Mouse (Mus musculus) embryo, embryonic 11.5 days (tissue): ENCODE data around the gene Adipor2.

Source experiments
- DNase-seq: peaks from one replicate; pipeline ENCODE4 v3.0.0-alpha.2; 2012; ENCODE audit warnings: low read depth, low spot score

Adipor2 gene

DNA sequence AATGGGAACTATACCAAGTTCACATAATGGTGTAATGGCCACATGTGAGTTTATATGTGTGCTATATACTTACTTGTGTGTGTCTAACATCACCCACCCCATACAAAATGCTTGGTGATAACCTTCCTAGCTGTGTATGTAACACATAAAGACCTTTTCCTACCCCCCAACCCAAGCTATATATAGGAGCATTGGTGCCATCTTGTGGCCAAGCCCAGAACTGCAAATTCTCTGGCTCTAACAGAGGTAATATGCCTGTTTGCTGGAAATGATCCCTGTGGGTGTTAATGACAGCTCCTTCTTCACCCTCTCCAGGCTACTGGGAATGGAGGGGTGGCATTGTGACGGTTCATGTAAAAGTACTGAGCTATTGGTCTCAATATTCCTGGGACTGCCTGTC, 69.3 kb downstream of the Adipor2 start:
- peak; percentile 73 for DNase-seq

DNA sequence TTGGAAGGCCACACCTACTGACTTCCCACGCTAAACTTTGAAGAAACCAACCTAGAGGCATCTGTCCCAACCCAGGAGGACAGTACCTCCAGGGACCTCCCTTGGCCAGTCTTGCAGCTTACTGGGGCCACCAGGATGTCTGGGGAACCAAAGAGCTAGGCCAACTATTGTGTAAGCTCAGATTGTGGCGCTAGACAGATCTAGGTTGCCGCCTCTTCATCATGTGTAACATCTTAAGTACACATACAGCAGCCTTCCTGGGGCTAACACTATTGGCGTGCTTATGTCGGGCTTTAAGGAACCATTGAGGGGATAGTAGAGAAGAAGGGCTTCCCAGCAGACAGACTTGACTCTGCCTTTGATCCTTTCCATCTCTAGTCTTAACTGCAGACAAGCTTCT, 69.7 kb downstream of the Adipor2 start:
- DNase-seq, result no peak

DNA sequence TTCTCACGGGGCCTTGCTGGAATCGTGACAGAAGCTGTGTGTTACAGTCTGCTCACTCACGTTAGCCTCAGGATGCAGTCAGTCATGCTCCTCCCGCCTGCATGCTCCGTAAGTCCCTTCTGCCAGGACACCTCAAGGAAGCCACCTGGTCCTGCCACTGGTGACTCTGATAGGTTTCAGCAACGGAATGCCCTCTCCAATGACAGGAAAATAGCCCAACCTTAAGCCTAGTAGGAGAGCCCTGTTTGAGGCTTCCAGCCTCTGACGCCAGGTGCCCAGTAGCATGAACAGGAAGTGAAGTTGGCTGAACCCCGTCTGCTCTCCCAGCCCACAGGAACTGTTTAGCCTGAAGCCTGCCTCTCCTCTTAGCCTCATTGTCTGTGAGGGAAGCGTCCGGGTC, 71.2 kb downstream of the Adipor2 start:
- DNase-seq, result no peak

DNA sequence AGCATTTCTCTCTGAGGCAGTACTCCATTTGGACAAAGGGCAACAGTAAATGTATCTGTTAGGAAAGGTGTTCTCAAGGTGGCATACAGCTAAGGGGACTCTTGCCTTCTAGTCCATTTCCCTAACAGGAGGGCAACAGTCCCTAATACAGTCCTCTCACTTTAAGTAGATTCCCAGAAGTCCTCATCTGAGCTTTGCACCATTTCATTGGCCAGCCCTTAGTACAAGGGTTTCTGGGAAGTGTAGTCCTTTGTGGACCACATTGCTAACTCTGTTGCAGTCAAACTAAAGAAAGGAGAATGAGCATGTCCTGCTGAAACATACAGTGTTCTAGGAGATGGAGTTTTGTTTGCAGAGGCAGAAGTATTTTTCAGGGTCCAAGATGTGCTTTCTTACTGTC, 76.1 kb downstream of the Adipor2 start:
- no peak for DNase-seq

DNA sequence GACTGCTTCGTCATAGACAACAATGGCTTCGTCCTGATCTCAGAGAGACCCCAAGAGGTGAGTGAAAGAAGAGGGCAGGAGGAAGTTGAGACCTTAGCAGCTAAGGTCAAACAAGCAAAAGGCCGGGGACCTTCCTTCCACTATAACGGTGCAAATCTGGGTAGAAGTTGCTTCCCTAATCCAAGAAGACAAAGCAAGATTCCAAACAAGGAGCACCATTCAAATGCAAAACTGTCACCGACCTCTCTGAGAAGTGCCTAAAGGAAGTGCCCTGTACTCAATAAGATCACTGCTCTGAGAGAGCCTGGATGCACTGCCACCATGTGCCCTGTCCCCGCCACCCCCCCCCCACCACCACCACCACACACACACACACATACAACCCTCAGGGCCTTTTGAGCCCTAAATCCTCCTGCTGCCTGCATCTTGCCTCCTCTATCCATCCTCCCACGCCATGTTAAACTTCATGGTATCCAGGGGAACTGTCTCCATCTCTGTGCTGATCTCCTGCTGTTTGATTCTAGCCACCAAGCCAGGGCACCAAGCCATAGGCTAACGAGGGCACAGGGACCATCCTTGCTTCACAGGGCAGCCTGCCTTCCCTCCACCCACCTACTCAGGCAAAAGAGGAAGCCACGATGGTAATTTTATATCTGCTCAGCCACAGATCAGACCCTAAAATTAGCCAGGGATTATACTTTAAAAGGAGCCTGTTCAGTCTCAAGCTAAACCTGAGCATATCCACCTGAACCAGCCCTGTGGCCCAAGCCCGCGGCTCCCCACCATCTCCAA, 79.2 kb downstream of the Adipor2 start:
- no peak for DNase-seq

DNA sequence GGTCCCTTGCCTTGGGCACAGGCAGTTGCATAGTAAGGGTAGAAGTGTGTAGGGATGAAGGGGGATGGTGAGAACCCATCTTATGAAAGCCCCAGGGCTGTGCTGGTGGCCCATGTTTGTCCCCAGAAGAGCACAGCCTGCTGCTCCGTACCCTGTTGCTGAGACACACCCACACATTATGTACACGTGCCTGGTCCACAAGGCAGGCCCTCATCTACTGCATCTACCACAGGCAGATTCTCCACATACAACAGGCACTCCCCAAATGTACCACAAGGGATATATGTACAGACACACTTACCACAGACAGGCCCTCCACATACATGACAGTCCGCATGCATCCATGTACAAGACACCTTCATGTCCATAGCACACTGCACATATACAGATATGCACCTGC, 80.2 kb downstream of the Adipor2 start:
- no peak for DNase-seq

DNA sequence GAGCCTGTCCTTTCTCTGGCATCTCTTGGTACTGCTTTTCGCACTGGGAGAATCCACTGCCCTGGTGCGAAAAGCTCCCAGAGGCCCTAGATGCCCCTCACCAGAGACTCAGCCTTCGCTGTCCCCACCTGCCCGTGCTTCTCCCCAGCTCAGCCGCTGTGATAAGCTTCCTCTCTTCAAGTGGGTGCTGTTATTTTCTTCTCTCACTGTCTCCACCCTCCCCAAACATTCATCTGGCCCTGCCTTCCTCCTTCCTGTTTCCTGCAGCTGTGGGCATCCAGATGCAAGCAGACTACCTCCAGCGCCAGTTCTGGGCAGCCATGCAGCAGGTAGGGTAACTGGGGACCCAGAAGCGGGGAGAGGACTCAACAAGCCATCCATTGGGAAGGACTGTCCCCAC, 81.4 kb downstream of the Adipor2 start:
- DNase-seq, result no peak

DNA sequence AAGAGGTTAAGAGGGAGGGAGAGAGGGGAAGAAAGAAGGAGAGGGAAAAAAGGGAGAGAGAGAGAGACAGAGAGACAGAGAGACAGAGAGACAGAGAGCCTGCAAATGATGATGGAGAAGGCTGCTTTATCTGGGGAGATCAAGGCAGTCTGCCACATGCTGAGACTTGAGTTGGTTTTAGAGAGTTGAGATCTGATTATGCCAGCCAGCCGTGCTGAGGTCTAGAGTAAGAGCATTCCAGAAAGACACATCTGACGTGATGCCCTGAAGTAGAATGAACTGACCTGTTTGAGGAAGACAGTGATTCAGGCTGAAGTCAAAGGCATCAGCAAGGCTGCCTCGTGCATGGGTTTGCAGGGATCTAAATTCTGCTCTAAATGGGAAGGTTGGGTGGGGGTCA, 83.7 kb downstream of the Adipor2 start:
- no peak for DNase-seq

DNA sequence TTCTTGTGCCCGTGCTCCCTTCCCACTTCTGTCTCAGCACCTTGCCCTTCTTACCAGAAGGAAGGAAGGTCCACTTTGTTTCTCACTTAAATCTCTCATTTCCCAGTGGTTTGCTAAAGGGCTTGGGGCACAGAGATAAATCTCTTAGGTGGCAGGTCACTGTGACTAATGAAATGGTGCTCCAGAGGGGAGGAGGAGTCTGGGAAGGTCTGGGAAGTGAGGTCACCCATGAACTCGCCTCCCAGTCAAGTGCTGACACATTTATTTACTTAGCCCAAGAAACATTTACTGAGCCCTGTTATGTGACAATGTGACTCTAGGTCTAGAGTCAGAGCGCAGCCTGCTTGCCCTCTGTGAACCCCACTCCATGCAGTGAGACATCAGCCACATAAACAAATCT, 84.3 kb downstream of the Adipor2 start:
- no peak for DNase-seq

DNA sequence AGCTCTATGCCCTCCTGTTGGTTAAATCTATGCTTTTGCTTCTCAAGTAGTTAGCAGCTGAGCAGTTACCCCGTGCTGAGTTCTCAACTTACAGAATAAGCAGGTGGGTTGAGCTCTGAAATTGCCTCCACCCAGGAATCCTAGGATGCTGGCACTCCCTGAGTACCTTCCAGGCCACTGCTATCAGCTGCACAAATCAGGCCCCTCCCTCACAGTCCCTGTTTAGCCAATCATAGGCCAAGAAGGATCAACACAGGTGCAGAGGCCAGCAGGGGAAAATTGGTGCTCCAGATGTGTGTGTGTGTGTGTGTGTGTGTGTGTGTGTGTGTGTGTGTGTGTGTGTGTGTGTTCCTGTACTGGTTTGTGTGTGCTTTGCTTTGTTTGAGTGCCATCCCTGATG, 85.4 kb downstream of the Adipor2 start:
- no peak for DNase-seq

DNA sequence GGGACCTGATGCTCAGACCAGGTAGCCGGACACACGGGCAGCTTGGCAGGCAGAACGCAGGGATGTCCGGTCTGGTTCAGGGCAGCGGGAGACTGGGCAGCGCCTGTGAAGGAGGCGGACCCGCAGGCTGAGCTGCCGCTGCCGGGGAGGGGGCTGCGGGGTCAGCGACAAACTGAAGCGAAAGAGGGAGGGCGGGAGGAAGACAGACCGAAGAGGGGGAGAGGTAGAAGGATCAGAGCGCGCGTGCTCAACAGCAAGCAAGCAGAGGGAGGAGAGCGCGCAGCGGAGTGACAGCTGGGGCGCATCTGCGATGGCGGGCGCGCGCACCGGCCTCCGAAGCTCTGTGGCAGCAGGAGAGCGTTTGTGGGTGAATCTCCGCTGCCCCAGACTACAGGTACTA, 87.0 kb downstream of the Adipor2 start, which contains the start of gene Lrtm2:
TSS of gene Lrtm2 (minus strand) at position 261 of the 400 bp plus-strand sequence.
- DNase-seq, result no peak

DNA sequence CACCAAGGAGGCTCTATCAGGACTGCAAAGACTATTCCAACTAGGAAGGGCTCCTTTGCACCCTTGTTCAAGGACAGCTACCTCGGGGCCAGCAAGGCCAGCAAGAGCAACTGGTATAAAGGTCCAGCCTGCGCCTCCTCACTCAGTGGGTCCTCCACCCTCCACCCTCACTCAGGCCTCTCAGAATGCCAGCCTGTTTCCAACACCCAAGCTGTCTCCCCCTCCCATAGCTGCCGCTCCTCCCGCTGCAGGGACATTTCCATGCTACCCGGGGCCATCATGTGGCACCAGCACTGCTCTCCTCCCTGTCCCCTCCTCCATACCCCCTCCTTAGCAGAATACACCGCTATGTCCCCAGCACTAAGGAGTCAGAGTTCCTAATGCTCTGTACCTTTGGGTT, 87.6 kb downstream of the Adipor2 start:
- no peak for DNase-seq

DNA sequence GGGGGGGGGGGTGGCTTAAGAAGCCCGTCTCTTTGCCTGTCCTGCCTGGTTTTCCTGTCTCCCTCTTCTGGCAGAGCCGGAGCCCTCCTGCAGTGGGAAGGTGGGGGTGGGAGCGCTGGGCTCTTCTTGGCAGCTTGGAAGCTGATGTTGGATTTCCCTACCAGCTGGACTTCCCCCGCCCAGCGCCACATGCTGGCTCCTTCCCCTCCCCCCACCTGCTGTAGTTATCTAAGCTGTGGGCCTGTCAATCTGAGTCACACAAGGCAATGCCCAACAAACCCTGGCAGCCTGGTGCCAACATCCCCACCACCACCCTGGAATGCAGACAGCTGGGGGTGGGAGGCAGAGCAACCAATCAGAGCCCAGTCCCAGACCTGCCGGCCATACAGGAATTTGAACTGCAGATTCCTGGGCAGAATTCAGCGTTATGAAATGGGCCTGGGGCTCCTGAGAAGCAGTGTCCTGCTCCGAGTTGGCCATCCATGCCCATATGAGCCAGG, 88.2 kb downstream of the Adipor2 start:
- DNase-seq, result no peak

DNA sequence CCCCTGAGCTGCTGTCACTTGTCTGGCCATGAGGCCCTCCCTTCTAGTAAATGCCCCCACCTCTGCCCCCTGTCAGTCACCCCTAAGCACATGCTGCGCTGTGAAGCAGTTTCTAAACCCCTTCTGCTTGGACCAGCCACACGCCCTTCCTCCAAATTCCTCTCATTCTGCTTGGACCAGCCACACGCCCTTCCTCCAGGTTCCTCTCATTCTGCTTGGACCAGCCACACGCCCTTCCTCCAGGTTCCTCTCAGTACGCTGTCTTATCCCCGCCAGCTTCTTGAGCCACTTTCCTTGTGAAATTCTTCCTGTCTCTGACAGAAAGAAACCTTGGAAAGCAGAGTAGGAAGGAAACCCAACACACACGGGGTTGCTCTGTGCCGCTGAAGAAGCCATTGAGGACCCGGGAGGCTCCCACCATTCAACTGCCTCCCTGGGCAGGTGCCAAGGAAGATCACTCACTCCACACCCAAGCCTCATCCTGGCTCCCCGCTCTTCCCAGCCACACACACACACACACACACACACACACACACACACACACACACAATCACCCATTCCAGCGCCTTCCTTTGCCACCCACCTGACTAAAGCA, 88.9 kb downstream of the Adipor2 start:
- no peak for DNase-seq

DNA sequence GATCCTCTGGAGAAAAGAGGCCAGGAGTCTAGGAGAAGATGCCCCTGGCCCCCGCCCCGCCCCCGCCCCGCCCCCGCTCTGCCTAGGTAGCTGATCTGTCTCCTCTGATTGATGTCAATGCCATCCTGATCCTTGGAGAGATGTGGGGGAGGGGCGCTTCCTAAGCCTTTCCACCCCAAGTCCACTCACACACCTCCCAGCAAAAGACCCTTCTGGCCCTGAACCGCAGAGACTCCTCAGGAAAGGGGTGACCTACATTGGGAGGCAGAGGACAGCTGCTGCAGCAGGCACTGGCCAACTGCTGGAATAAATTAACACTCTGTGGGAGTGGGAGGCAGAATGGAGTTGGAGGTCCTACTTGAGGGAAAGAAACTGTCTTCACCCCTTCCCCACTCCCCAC, 91.0 kb downstream of the Adipor2 start:
- DNase-seq, result no peak

DNA sequence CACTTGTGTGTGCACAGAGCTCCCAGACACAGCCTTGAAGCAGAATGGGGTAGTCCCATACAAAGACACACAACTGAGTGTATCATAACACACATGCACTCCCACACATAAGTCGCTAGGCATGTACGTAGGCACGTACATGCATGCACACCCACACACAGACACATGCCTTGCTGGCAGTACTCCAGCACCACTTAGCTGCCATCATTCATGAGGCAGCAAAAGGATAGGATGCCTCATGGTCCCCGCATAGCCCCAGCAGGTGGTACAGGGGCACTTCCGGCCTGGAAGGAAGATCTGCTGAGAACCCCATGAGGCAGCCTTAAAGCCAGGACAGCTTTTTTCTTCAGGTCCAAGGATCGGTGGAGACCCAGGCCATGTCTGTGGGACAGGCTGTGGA, 91.5 kb downstream of the Adipor2 start:
- DNase-seq, result no peak

DNA sequence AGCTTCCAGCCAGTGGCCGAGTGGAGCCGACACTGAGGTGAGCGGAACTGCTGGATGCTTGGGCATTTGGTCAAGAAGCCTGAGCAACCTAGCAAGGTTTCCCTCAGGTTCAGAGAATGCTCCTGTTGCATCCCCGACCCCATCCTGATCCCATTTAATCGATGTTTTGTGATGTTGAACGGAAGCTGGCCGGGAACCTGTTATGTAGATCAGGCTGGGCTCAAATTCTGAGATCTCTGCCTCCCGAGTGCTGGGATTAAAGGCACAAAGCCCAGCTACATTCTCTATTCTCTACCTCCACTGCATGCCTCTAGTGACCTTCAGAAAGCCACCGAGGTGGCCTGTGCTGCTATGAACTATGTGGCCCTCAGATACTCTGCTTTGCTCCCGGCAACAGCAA, 92.7 kb downstream of the Adipor2 start:
- DNase-seq, result no peak

DNA sequence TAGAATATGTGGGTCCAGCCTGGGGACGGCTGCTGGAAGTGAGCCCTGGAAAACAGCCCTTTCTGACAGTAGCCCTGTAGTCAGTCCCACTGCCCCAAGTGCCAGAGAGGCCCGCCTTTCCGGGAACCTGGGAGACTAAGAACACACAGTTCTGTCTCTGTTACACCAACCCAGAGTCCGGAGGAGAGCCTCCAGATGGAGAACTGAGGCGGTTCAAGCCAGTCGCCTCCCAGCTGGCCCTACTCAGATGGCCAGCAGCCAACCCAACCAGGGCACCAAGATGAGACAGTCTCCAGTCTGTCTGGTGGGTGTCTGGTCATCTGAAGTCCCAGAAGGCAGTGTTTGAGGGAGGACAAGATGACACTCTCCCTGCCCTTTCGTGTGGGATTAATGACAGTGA, 95.8 kb downstream of the Adipor2 start:
- no peak for DNase-seq

DNA sequence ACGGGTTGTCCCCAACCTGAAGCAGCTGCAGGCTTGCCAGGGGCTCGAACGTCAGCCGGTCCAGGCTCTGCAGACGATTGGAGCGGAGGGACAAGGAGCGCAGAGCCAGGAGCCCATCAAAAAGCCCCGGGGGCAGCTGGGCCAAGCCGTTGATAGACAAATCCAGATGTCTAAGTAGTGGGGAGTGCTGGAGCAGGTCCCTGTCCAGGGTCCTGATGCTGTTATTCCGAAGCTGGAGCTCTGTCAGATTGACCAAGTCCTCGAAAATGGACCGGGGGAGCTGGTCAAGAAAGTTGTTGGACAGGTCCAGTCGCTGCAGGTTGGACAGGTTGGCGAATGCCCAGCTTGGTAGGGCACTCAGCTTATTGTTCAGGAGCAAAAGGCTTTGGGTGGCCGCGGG, 97.0 kb downstream of the Adipor2 start:
- peak; percentile 46 for DNase-seq

DNA sequence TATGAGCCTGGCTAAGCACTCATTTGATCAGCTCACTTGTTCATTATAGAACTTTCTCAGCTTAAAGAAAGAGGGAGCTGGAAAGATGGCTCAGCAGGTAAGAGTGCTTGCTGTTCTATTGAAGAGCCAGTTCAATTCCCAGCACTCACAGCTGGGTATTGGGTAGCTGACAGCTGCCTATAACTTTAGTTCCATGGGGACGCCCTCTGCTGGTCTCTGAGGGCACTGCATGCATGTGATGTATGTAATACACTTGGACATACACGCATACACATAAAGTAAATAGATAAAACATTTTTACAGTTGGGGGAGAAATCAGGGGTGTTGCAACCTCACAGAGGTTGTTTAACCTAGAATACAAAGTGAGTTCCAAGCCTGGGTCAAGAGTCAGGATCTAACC, 98.1 kb downstream of the Adipor2 start:
- DNase-seq, result no peak

DNA sequence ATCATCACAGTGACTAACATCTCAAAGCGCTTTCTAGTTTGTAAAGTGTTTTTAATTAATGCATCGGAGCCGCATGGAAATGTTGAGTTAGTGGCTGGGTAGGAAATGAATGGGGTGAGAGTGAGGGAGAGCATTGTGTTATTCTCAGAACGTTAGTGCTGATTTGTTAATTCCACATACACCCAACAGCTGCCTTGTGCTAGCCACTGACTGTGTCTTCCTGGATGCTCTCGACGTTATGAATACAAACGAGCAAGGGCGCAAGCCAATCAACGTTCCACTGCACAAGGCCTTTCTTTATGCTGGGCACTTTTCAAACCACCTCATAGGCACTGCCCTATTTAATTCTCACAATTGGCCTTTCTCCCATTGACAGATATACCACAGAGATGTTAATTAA, 98.8 kb downstream of the Adipor2 start:
- no peak for DNase-seq

DNA sequence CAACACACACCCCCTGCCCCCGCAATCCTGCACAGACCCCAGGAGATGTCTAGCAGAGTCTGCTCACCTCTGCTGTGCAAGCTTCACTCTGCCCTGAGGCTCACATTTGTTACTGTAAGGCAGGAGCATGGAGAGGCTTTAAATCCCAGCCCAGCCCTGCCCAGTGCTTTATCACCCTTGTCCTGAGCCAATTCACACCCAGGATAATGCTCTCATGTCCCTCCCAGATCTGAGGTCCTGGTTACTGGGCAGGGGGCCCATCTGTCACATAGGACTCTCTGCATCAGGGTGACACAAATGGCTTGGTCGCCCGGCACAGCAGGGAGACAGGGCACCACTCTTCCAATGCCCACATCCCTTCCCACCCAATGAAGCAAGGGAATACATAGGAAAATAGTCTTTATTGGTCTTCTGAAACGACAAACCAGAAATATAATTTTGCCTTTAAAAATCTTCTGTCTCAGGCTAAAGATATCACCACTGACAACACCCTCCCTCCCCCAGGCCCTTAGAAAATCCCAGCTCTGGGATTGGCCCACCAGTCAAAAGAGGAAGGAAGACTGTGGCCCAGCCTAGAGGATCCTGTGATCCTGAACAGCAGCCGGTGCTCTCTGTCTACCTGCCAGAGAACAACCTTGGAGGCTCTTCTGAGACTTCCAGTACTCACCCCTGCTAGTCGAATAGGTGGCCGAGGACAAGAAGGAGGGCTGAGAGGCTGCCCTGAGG, 102.6 kb downstream of the Adipor2 start:
- no peak for DNase-seq
